Mouse (Mus musculus): ENCODE data around the gene Myh7b. TPM values are rescaled to one million over a fixed set of nuclear protein-coding genes. Genes with fewer than 3 reads are reported as not detected.
A peak's percentile ranks its signal among the peaks of the same experiment; 100 is the strongest.
"Not testable (repeated sequence)": the region's sequence is repeated elsewhere in the genome, so short reads cannot be mapped to it uniquely, and the experiment has no call there.

Myh7b gene
- total RNA-seq, 1 experiment from 2014 or later: 0.10 TPM

- peak; percentile 91 to 93 for ATAC-seq (replicated peaks in 1 of 2; ENCODE audit: insufficient read depth in 1 of 2, low FRiP score in 2 of 2, low TSS enrichment in 1 of 2, low read depth in 1 of 2, poor library complexity in 2 of 2, severe bottlenecking in 2 of 2)
These were observed 18.7 kb upstream of the Myh7b start, which contains the start of gene Gss for GRCm38 (mm10) chr2:155592137-155592853. TSS of gene Gss (minus strand) at chr2:155592810.

- no peak for ATAC-seq (replicated peaks in 1 of 2; ENCODE audit: insufficient read depth in 1 of 2, low FRiP score in 2 of 2, low TSS enrichment in 1 of 2, low read depth in 1 of 2, poor library complexity in 2 of 2, severe bottlenecking in 2 of 2)
These were observed 18.1 kb upstream of the Myh7b start for GRCm38 (mm10) chr2:155592854-155593283.

- ATAC-seq (replicated peaks in 1 of 2; ENCODE audit: insufficient read depth in 1 of 2, low FRiP score in 2 of 2, low TSS enrichment in 1 of 2, low read depth in 1 of 2, poor library complexity in 2 of 2, severe bottlenecking in 2 of 2): no peak
These were observed 15.5 kb upstream of the Myh7b start for GRCm38 (mm10) chr2:155595516-155595915.

GRCm38 (mm10) chr2:155603707-155604106 is 7.3 kb upstream of the Myh7b start:
- no peak for ATAC-seq (replicated peaks in 1 of 2; ENCODE audit: insufficient read depth in 1 of 2, low FRiP score in 2 of 2, low TSS enrichment in 1 of 2, low read depth in 1 of 2, poor library complexity in 2 of 2, severe bottlenecking in 2 of 2)

GRCm38 (mm10) chr2:155604560-155605235 is 6.3 kb upstream of the Myh7b start:
- ATAC-seq (replicated peaks in 1 of 2; ENCODE audit: insufficient read depth in 1 of 2, low FRiP score in 2 of 2, low TSS enrichment in 1 of 2, low read depth in 1 of 2, poor library complexity in 2 of 2, severe bottlenecking in 2 of 2): no peak

GRCm38 (mm10) chr2:155605236-155605589 is 5.8 kb upstream of the Myh7b start:
- not testable (repeated sequence) for ATAC-seq (replicated peaks in 1 of 2; ENCODE audit: insufficient read depth in 1 of 2, low FRiP score in 2 of 2, low TSS enrichment in 1 of 2, low read depth in 1 of 2, poor library complexity in 2 of 2, severe bottlenecking in 2 of 2)

- no peak for ATAC-seq (replicated peaks in 1 of 2; ENCODE audit: insufficient read depth in 1 of 2, low FRiP score in 2 of 2, low TSS enrichment in 1 of 2, low read depth in 1 of 2, poor library complexity in 2 of 2, severe bottlenecking in 2 of 2)
These were observed 4.7 kb upstream of the Myh7b start for GRCm38 (mm10) chr2:155606360-155606759.

GRCm38 (mm10) chr2:155611834-155612550 is 980 bp downstream of the Myh7b start:
- no peak for ATAC-seq (replicated peaks in 1 of 2; ENCODE audit: insufficient read depth in 1 of 2, low FRiP score in 2 of 2, low TSS enrichment in 1 of 2, low read depth in 1 of 2, poor library complexity in 2 of 2, severe bottlenecking in 2 of 2)

GRCm38 (mm10) chr2:155613326-155613755 is 2.3 kb downstream of the Myh7b start:
- ATAC-seq (replicated peaks in 1 of 2; ENCODE audit: insufficient read depth in 1 of 2, low FRiP score in 2 of 2, low TSS enrichment in 1 of 2, low read depth in 1 of 2, poor library complexity in 2 of 2, severe bottlenecking in 2 of 2): peak; percentile 93 to 95

GRCm38 (mm10) chr2:155613953-155614352 is 2.9 kb downstream of the Myh7b start:
- ATAC-seq (replicated peaks in 1 of 2; ENCODE audit: insufficient read depth in 1 of 2, low FRiP score in 2 of 2, low TSS enrichment in 1 of 2, low read depth in 1 of 2, poor library complexity in 2 of 2, severe bottlenecking in 2 of 2): no peak

- ATAC-seq (replicated peaks in 1 of 2; ENCODE audit: insufficient read depth in 1 of 2, low FRiP score in 2 of 2, low TSS enrichment in 1 of 2, low read depth in 1 of 2, poor library complexity in 2 of 2, severe bottlenecking in 2 of 2): no peak
These were observed 6.0 kb downstream of the Myh7b start for GRCm38 (mm10) chr2:155616971-155617370.

GRCm38 (mm10) chr2:155619817-155620216 is 8.8 kb downstream of the Myh7b start:
- ATAC-seq (replicated peaks in 1 of 2; ENCODE audit: insufficient read depth in 1 of 2, low FRiP score in 2 of 2, low TSS enrichment in 1 of 2, low read depth in 1 of 2, poor library complexity in 2 of 2, severe bottlenecking in 2 of 2): peak; percentile 61 to 75

- no peak for ATAC-seq (replicated peaks in 1 of 2; ENCODE audit: insufficient read depth in 1 of 2, low FRiP score in 2 of 2, low TSS enrichment in 1 of 2, low read depth in 1 of 2, poor library complexity in 2 of 2, severe bottlenecking in 2 of 2)
These were observed 11.6 kb downstream of the Myh7b start for GRCm38 (mm10) chr2:155622606-155623005.

- ATAC-seq (replicated peaks in 1 of 2; ENCODE audit: insufficient read depth in 1 of 2, low FRiP score in 2 of 2, low TSS enrichment in 1 of 2, low read depth in 1 of 2, poor library complexity in 2 of 2, severe bottlenecking in 2 of 2): no peak
These were observed 13.0 kb downstream of the Myh7b start for GRCm38 (mm10) chr2:155623996-155624395.

GRCm38 (mm10) chr2:155624730-155625129 is 13.7 kb downstream of the Myh7b start:
- peak; percentile 18 to 48; a peak in 1 of 4 replicates for ATAC-seq (replicated peaks in 1 of 2; ENCODE audit: insufficient read depth in 1 of 2, low FRiP score in 2 of 2, low TSS enrichment in 1 of 2, low read depth in 1 of 2, poor library complexity in 2 of 2, severe bottlenecking in 2 of 2)

GRCm38 (mm10) chr2:155626277-155626676 is 15.3 kb downstream of the Myh7b start:
- no peak for ATAC-seq (replicated peaks in 1 of 2; ENCODE audit: insufficient read depth in 1 of 2, low FRiP score in 2 of 2, low TSS enrichment in 1 of 2, low read depth in 1 of 2, poor library complexity in 2 of 2, severe bottlenecking in 2 of 2)

GRCm38 (mm10) chr2:155627030-155627738 is 16.2 kb downstream of the Myh7b start:
- peak in 1 of 2 experiments; percentile 66; a peak in 2 of 4 replicates for ATAC-seq (replicated peaks in 1 of 2; ENCODE audit: insufficient read depth in 1 of 2, low FRiP score in 2 of 2, low TSS enrichment in 1 of 2, low read depth in 1 of 2, poor library complexity in 2 of 2, severe bottlenecking in 2 of 2)

Measured in hematopoietic stem cell, adult 5-6 weeks (primary cell).